Mouse (Mus musculus) midbrain, postnatal 0 days (tissue): ENCODE results near the gene Uvrag. TPM values are rescaled to one million over a fixed set of nuclear protein-coding genes. Genes with fewer than 3 reads are reported as not detected.

Experiments used
- ATAC-seq: fragments of 200-750 bp; cut with Nextera tagmentation; 2 replicates; pipeline ENCODE4 v1.8.0; 2017; ENCODE audit warnings: moderate number of reproducible peaks, mild to moderate bottlenecking, moderate TSS enrichment, moderate library complexity; ENCODE audit not compliant: low FRiP score
- DNase-seq: peaks from one replicate; pipeline ENCODE4 v3.0.0-alpha.2; 2015; ENCODE audit warnings: low spot score
- H3K27ac ChIP-seq: fragments of 300-500 bp; sonication (generic); 2 replicates; pipeline ENCODE4 v1.5.1; 2014; ENCODE audit warnings: low read depth, mild to moderate bottlenecking, low read length, mixed read lengths
- H3K27me3 ChIP-seq: fragments of 300-500 bp; sonication (generic); 2 replicates; pipeline ENCODE4 v1.6.1; 2014; ENCODE audit warnings: low read length, control low read depth, mixed read lengths; ENCODE audit not compliant: insufficient read depth
- H3K36me3 ChIP-seq: fragments of 300-500 bp; sonication (generic); 2 replicates; pipeline ENCODE4 v1.6.1; 2014; ENCODE audit warnings: low read length, control low read depth, mixed read lengths; ENCODE audit not compliant: insufficient read depth
- H3K4me1 ChIP-seq: fragments of 300-500 bp; sonication (generic); 2 replicates; pipeline ENCODE4 v1.6.1; 2014; ENCODE audit warnings: mild to moderate bottlenecking, control low read depth, antibody characterized with exemption, low read length, mixed read lengths; ENCODE audit not compliant: insufficient read depth
- H3K4me2 ChIP-seq: fragments of 300-500 bp; sonication (generic); 2 replicates; pipeline ENCODE4 v1.6.1; 2014; ENCODE audit warnings: low read depth, mild to moderate bottlenecking, low read length, mixed read lengths; ENCODE audit not compliant: poor library complexity, severe bottlenecking
- H3K4me3 ChIP-seq: fragments of 300-500 bp; sonication (generic); 2 replicates; pipeline ENCODE4 v1.5.1; 2014; ENCODE audit warnings: low read depth, mild to moderate bottlenecking, low read length, moderate library complexity
- H3K9ac ChIP-seq: fragments of 300-500 bp; sonication (generic); replicated peaks from 2 replicates; pipeline ENCODE4 v1.6.1; 2014; ENCODE audit warnings: mild to moderate bottlenecking, low read length, moderate library complexity, mixed read lengths; ENCODE audit not compliant: poor library complexity, severe bottlenecking
- H3K9me3 ChIP-seq: fragments of 300-500 bp; sonication (generic); 2 replicates; pipeline ENCODE4 v1.6.1; 2016; ENCODE audit warnings: low read length, control low read depth
- CTCF ChIP-seq: IDR thresholded peaks from 2 replicates; pipeline ENCODE4 v1.5.1; 2016; ENCODE audit warnings: antibody characterized with exemption, mild to moderate bottlenecking
- WGBS: fragments of 180-500 bp; shearing (Covaris S2); extraction: QIAGEN DNeasy Blood & Tissue Kit; methylation state at CpG from one replicate; pipeline ENCODE4 v1.1.7; 2014; 5-methylcytosine and 5-hydroxymethylcytosine counted together
- polyA plus RNA-seq: library from polyadenylated mRNA; unstranded; fragments of >200 nt; fragmentation: Nextera tagmentation; extraction: Ambion mirVana; gene quantifications from 2 replicates; pipeline ENCODE4 v1.2.1, GENCODE M21; 2015
- total RNA-seq: library from RNA; depleted of rRNA; stranded (reverse); fragments of >200 nt; gene quantifications from 2 replicates; pipeline ENCODE4 v1.2.3, GENCODE M21; 2014

The Uvrag gene
- total and polyA plus RNA-seq, 2 experiments from 2014 or later = 19.8 to 23.3 TPM

- Histone ChIP-seq H3K4me2 (no peak overlapping the region), H3K9ac (no peak overlapping the region), H3K9me3 (no peaks in the 10 kb centered on the region), H3K4me1 (no peaks in the 10 kb centered on the region), H3K36me3 (no peaks in the 10 kb centered on the region), H3K27ac (no peak overlapping the region), H3K27me3 (no peaks in the 10 kb centered on the region), H3K4me3 (no peak overlapping the region)
- 94% methylated on average over 8 of the region's 8 CpGs for WGBS
- TF ChIP-seq CTCF = no peak
- ATAC-seq (no peak), DNase-seq (no peak)
Measured at GRCm38 (mm10) chr7:99032051-99032450, 108.9 kb downstream of the Uvrag start.

- Histone ChIP-seq H3K4me1 (no peaks in the 10 kb centered on the region), H3K9me3 (no peaks in the 10 kb centered on the region), H3K27me3 (no peaks in the 10 kb centered on the region), H3K36me3 (no peaks in the 10 kb centered on the region), H3K4me3 (no peak overlapping the region), H3K27ac (no peak overlapping the region), H3K9ac (no peak overlapping the region), H3K4me2 (no peak overlapping the region)
- DNase-seq (no peak), ATAC-seq (no peak)
- WGBS = 86% methylated on average over 7 of the region's 7 CpGs
- peak; percentile 37; the same call in 1 of the 2 replicates for TF ChIP-seq CTCF
Measured at GRCm38 (mm10) chr7:99028108-99028507, 112.8 kb downstream of the Uvrag start.

GRCm38 (mm10) chr7:99027185-99027584, 113.8 kb downstream of the Uvrag start:
- H3K9ac ChIP-seq = no peak overlapping the region
- WGBS = 83% methylated on average over 5 of the region's 5 CpGs
- H3K27me3 ChIP-seq = no peaks in the 10 kb centered on the region
- no peak overlapping the region for H3K27ac ChIP-seq
- no peak for ATAC-seq
- no peak for TF ChIP-seq CTCF
- H3K9me3 ChIP-seq = no peaks in the 10 kb centered on the region
- no peak for DNase-seq
- H3K4me2 ChIP-seq = no peak overlapping the region
- H3K36me3 ChIP-seq = no peaks in the 10 kb centered on the region
- H3K4me3 ChIP-seq = no peak overlapping the region
- H3K4me1 ChIP-seq = no peaks in the 10 kb centered on the region

DNA sequence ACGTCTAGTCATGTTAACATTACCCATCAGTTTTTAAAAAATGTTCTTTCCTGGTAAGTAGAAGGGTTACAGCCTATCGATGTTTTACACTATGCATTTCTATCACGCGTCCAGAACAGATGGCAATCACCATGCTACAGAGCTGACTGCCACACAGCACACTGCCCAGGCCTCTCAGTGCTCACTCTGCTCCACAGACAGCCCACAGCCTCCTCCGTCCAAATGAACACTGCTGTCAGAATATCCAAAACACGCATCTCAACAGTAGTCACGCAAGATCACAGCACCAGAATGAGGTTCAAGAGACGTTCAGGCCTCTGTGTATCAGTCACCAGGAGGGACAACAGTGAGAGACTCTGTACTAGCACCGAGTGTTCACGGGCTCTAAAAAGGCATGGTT, 115.0 kb downstream of the Uvrag start:
- Histone ChIP-seq H3K4me2 (no peak overlapping the region), H3K36me3 (no peaks in the 10 kb centered on the region), H3K9ac (no peak overlapping the region), H3K27me3 (no peaks in the 10 kb centered on the region), H3K4me1 (no peaks in the 10 kb centered on the region), H3K27ac (no peak overlapping the region), H3K4me3 (no peak overlapping the region), H3K9me3 (no peaks in the 10 kb centered on the region)
- no peak for TF ChIP-seq CTCF
- no peak for ATAC-seq
- 93% methylated on average over 10 of the region's 10 CpGs for WGBS
- no peak for DNase-seq

- H3K27me3 ChIP-seq = no peaks in the 10 kb centered on the region
- no peak overlapping the region for H3K9ac ChIP-seq
- H3K4me1 ChIP-seq = no peaks in the 10 kb centered on the region
- DNase-seq = no peak
- TF ChIP-seq CTCF = no peak
- H3K36me3 ChIP-seq = no peaks in the 10 kb centered on the region
- H3K9me3 ChIP-seq = no peaks in the 10 kb centered on the region
- 88% methylated on average over 7 of the region's 7 CpGs for WGBS
- no peak overlapping the region for H3K27ac ChIP-seq
- no peak overlapping the region for H3K4me2 ChIP-seq
- H3K4me3 ChIP-seq = no peak overlapping the region
- no peak for ATAC-seq
Measured at GRCm38 (mm10) chr7:99025265-99025664, 115.7 kb downstream of the Uvrag start.

DNA sequence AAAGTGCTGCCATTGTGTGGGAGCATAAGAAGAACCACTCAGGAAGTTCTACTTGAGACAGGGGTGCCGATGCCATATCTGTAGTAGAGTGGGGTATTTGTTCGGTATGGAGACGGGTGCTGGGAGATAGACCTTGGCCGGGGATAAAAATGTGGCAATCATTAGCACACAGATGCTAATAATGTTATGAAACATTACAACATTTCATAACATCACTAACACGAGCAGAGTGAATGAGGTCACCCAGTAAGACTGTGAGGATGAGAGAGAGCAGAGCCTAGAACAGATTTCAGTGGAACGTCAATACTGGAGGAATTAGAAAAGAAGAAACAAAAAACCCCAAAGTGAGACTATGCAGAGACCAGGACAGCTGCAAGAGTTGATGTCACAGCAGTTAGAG, 116.2 kb downstream of the Uvrag start:
- Histone ChIP-seq H3K27me3 (no peaks in the 10 kb centered on the region), H3K4me2 (no peak overlapping the region), H3K9ac (no peak overlapping the region), H3K9me3 (no peaks in the 10 kb centered on the region), H3K36me3 (no peaks in the 10 kb centered on the region), H3K4me3 (no peak overlapping the region), H3K27ac (no peak overlapping the region), H3K4me1 (no peaks in the 10 kb centered on the region)
- DNase-seq (no peak), ATAC-seq (no peak)
- WGBS = 94% methylated on average over 6 of the region's 6 CpGs
- no peak for TF ChIP-seq CTCF
